Mouse (Mus musculus) ES-E14 (cell line): ENCODE measurements around the gene Fam169b.

Source experiments
- MAFK ChIP-seq: IDR thresholded peaks from 2 replicates; pipeline ENCODE4 v1.6.1; 2014; ENCODE audit warnings: mild to moderate bottlenecking, low read depth, low read length, inconsistent platforms; ENCODE audit not compliant: insufficient read depth
- ZNF384 ChIP-seq: IDR thresholded peaks from 2 replicates; pipeline ENCODE4 v1.6.1; 2012; ENCODE audit warnings: low read depth, low read length, inconsistent platforms

DNA sequence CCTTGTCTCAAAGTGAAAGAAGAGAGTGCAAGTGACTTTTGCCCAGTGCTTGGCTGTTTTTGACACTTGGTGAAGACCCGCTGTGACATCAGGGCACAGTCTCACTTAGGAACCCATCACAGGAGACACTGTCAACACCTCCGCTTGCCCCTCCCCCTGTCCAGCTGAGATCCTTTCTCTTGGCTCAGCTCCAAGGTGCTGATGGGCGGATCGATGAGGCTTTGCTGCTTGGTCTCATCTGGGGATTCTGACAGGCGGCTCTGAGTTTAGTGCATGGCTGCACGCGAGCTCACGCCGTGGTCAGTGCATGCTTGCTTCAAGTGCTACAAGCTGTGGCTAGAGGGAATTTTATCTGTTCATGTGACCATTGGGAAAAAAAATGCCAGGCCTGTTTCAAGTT, 108.5 kb downstream of the Fam169b start:
- TF ChIP-seq ZNF384 (no peak), MAFK (no peak)
